ENCODE assay signal across 13 mouse cellular contexts in genomic region chr5:138262001-138262400, GRCm38 (mm10). TPM values are rescaled to one million over a fixed set of nuclear protein-coding genes. Genes with fewer than 3 reads are reported as not detected.
A peak's percentile ranks its signal among the peaks of the same experiment; 100 is the strongest.
DNase-seq lines count a peak whose midpoint lies in the region; ATAC-seq and TF ChIP-seq lines count a peak whose summit lies in the region.
"Had no signal": no experiment of that assay in that cellular context is flagged by ENCODE, and none has a peak within 500 bp of the region (broad histone marks: within the 10 kb centered on the region; RNA-seq: fewer than 3 reads in every experiment).

No protein-coding gene starts in this region.

- no peak for ATAC-seq in heart, embryonic 12.5 days (ENCODE audit: insufficient number of reproducible peaks, low FRiP score)
- no peak for ATAC-seq in stomach, embryonic 15.5 days (ENCODE audit: insufficient read depth, low FRiP score, low read depth)
- no peak for ATAC-seq in stomach, postnatal 0 days (ENCODE audit: low FRiP score, low TSS enrichment)
- ATAC-seq in liver, embryonic 12.5 days, result no peak
- ATAC-seq in stomach, embryonic 16.5 days (ENCODE audit: insufficient read depth, low FRiP score), result no peak

- no peak for TF ChIP-seq EP300 in stomach, postnatal 0 days (optimal IDR thresholded peaks at IDR 0.05)

- no peak overlapping the region for H3K4me2 ChIP-seq in heart, embryonic 12.5 days
- H3K4me2 ChIP-seq in stomach, embryonic 15.5 days, result 0 out of 2 replicates have a peak overlapping the region, but pooled peaks have one; percentile 77
- H3K4me2 ChIP-seq in stomach, postnatal 0 days (replicated peaks; ENCODE audit: low read depth), result no peak overlapping the region
- H3K4me2 ChIP-seq in liver, embryonic 12.5 days, result peak overlapping the region; percentile 95
- H3K4me2 ChIP-seq in stomach, embryonic 16.5 days (ENCODE audit: low read depth, low read length), result 0 out of 2 replicates have a peak overlapping the region, but pooled peaks have one; percentile 99

- peaks cover 53% of the 10 kb centered on the region for H3K36me3 ChIP-seq in heart, embryonic 12.5 days
- H3K36me3 ChIP-seq in stomach, embryonic 15.5 days, result peaks cover 21% of the 10 kb centered on the region; the same call in 1 of the 2 replicates
- H3K36me3 ChIP-seq in stomach, postnatal 0 days (ENCODE audit: control insufficient read depth, insufficient read depth, low read length), result peaks cover 10% of the 10 kb centered on the region; the same call in 1 of the 2 replicates
- H3K36me3 ChIP-seq in liver, embryonic 12.5 days, result peaks cover 56% of the 10 kb centered on the region
- peaks cover 8% of the 10 kb centered on the region for H3K36me3 ChIP-seq in stomach, embryonic 16.5 days (ENCODE audit: control insufficient read depth, insufficient read depth, low read length)

- 63% methylated on average over 4 of the region's 4 CpGs for WGBS in heart, embryonic 12.5 days
- WGBS in stomach, embryonic 15.5 days, result 68% methylated on average over 4 of the region's 4 CpGs
- 82% methylated on average over 4 of the region's 4 CpGs for WGBS in stomach, postnatal 0 days
- WGBS in liver, embryonic 12.5 days (ENCODE audit: insufficient replicate concordance), result 47% methylated on average over 4 of the region's 4 CpGs
- 74% methylated on average over 4 of the region's 4 CpGs for WGBS in stomach, embryonic 16.5 days

- peak overlapping the region; percentile 97 for H3K9ac ChIP-seq in heart, embryonic 12.5 days
- H3K9ac ChIP-seq in stomach, embryonic 15.5 days, result no peak overlapping the region
- H3K9ac ChIP-seq in stomach, postnatal 0 days (ENCODE audit: low read length), result no peak overlapping the region; the same call in 1 of the 2 replicates
- H3K9ac ChIP-seq in liver, embryonic 12.5 days, result peak overlapping the region; percentile 96
- H3K9ac ChIP-seq in stomach, embryonic 16.5 days (ENCODE audit: low read length), result 0 out of 2 replicates have a peak overlapping the region, but pooled peaks have one; percentile 18

- no peak for TF ChIP-seq CTCF in stomach, postnatal 0 days (IDR thresholded peaks at IDR 0.05; ENCODE audit: low read depth)

- H3K4me1 ChIP-seq in heart, embryonic 12.5 days (replicated peaks), result peaks cover 57% of the 10 kb centered on the region
- H3K4me1 ChIP-seq in stomach, embryonic 15.5 days, result peaks cover 20% of the 10 kb centered on the region
- H3K4me1 ChIP-seq in stomach, postnatal 0 days (replicated peaks; ENCODE audit: control insufficient read depth, insufficient read depth), result 0 out of 2 replicates have a peak, but pooled peaks cover 2% of the 10 kb centered on the region
- H3K4me1 ChIP-seq in liver, embryonic 12.5 days, result peaks cover 75% of the 10 kb centered on the region
- H3K4me1 ChIP-seq in stomach, embryonic 16.5 days (ENCODE audit: control insufficient read depth, insufficient read depth, low read length), result peaks cover 17% of the 10 kb centered on the region

- DNase-seq in heart, postnatal 36 days, result no peak
- DNase-seq in stomach, postnatal 0 days (ENCODE audit: low spot score), result no peak
- DNase-seq in adipocyte (ENCODE audit: low spot score), result no peak
- DNase-seq in cerebellum, postnatal 25 days, result no peak
- DNase-seq: adrenal gland, postnatal 14 days; embryo, embryonic 11 days; kidney, postnatal 36 days; right cerebral cortex, adult 18-20 months had no signal

- no peaks in the 10 kb centered on the region for H3K27me3 ChIP-seq in heart, embryonic 12.5 days (replicated peaks)
- no peaks in the 10 kb centered on the region for H3K27me3 ChIP-seq in stomach, embryonic 15.5 days (replicated peaks)
- H3K27me3 ChIP-seq in stomach, postnatal 0 days (ENCODE audit: control insufficient read depth, insufficient read depth, low read length), result no peaks in the 10 kb centered on the region
- no peaks in the 10 kb centered on the region for H3K27me3 ChIP-seq in liver, embryonic 12.5 days (replicated peaks)
- H3K27me3 ChIP-seq in stomach, embryonic 16.5 days (ENCODE audit: control insufficient read depth, insufficient read depth, low read length), result no peaks in the 10 kb centered on the region

- no peak overlapping the region for H3K4me3 ChIP-seq in heart, embryonic 12.5 days
- H3K4me3 ChIP-seq in stomach, embryonic 15.5 days (replicated peaks), result peak overlapping the region; percentile 78; the same call in 1 of the 2 replicates
- H3K4me3 ChIP-seq in stomach, postnatal 0 days (ENCODE audit: low read depth, low read length), result no peak overlapping the region
- H3K4me3 ChIP-seq in liver, embryonic 12.5 days, result peak overlapping the region; percentile 89
- peak overlapping the region; percentile 91; the same call in 1 of the 2 replicates for H3K4me3 ChIP-seq in stomach, embryonic 16.5 days (replicated peaks; ENCODE audit: low read length)

- H3K9me3 ChIP-seq in heart, embryonic 12.5 days (replicated peaks), result no peaks in the 10 kb centered on the region
- H3K9me3 ChIP-seq in stomach, embryonic 15.5 days, result no peaks in the 10 kb centered on the region
- H3K9me3 ChIP-seq in stomach, postnatal 0 days (ENCODE audit: control insufficient read depth, low read length), result no peaks in the 10 kb centered on the region
- H3K9me3 ChIP-seq in liver, embryonic 12.5 days (replicated peaks), result no peaks in the 10 kb centered on the region
- H3K9me3 ChIP-seq in stomach, embryonic 16.5 days (replicated peaks; ENCODE audit: control insufficient read depth, low read length), result no peaks in the 10 kb centered on the region

- H3K27ac ChIP-seq in heart, embryonic 12.5 days (ENCODE audit: poor library complexity, severe bottlenecking), result no peak overlapping the region
- no peak overlapping the region for H3K27ac ChIP-seq in stomach, embryonic 15.5 days
- H3K27ac ChIP-seq in stomach, postnatal 0 days (replicated peaks), result no peak overlapping the region
- peak overlapping the region; percentile 85 for H3K27ac ChIP-seq in liver, embryonic 12.5 days
- H3K27ac ChIP-seq in stomach, embryonic 16.5 days (ENCODE audit: low read length), result no peak overlapping the region

- intact Hi-C loops in heart, postnatal 36 days (cut with DNase I), result no loop called here

RNA-seq across cellular contexts. Expression of gene BC037034, which starts 1.8 kb away (rescaled TPM):
- polyA plus RNA-seq in heart, embryonic 12.5 days (2016; fragmentation: Nextera tagmentation; extraction: Ambion mirVana), result 7.9 and 8.0 TPM in 2 replicates
- 1 to 10 TPM; 2.9 to 4.0 TPM for total RNA-seq in heart, postnatal 36 days (2021)
- 5.5 and 6.1 TPM in 2 replicates for polyA plus RNA-seq in stomach, embryonic 15.5 days (2015; fragmentation: Nextera tagmentation; extraction: Ambion mirVana)
- 2.4 and 3.3 TPM in 2 replicates for polyA plus RNA-seq in stomach, postnatal 0 days (2015; fragmentation: Nextera tagmentation; extraction: Ambion mirVana)
- polyA plus RNA-seq in liver, embryonic 12.5 days (2016; fragmentation: Nextera tagmentation; extraction: Ambion mirVana), result 8.7 and 8.9 TPM in 2 replicates
- polyA plus RNA-seq in stomach, embryonic 16.5 days (2015; fragmentation: Nextera tagmentation; extraction: Ambion mirVana), result 3.6 and 3.9 TPM in 2 replicates

RNA-seq across cellular contexts. Expression of gene Lamtor4, which starts 6.7 kb away (rescaled TPM):
- polyA plus RNA-seq in heart, embryonic 12.5 days (2016; fragmentation: Nextera tagmentation; extraction: Ambion mirVana), result 62.4 and 70.7 TPM in 2 replicates
- 10 to 100 TPM; 57.2 to 61.0 TPM for total RNA-seq in heart, postnatal 36 days (2021)
- polyA plus RNA-seq in stomach, embryonic 15.5 days (2015; fragmentation: Nextera tagmentation; extraction: Ambion mirVana), result 71.9 and 74.1 TPM in 2 replicates
- polyA plus RNA-seq in stomach, postnatal 0 days (2015; fragmentation: Nextera tagmentation; extraction: Ambion mirVana), result 88.3 and 91.0 TPM in 2 replicates
- polyA plus RNA-seq in liver, embryonic 12.5 days (2016; fragmentation: Nextera tagmentation; extraction: Ambion mirVana), result 31.3 and 31.8 TPM in 2 replicates
- polyA plus RNA-seq in stomach, embryonic 16.5 days (2015; fragmentation: Nextera tagmentation; extraction: Ambion mirVana), result 76.1 and 79.4 TPM in 2 replicates

RNA-seq across cellular contexts. Expression of gene Gal3st4, which starts 10.6 kb away (rescaled TPM):
- polyA plus RNA-seq in heart, embryonic 12.5 days (2016; fragmentation: Nextera tagmentation; extraction: Ambion mirVana), result 0.82 and 0.92 TPM in 2 replicates
- total RNA-seq in heart, postnatal 36 days (2021), result under 1 TPM; 0.19 to 0.31 TPM
- polyA plus RNA-seq in stomach, embryonic 15.5 days (2015; fragmentation: Nextera tagmentation; extraction: Ambion mirVana), result 1.9 and 2.0 TPM in 2 replicates
- 3.6 and 4.5 TPM in 2 replicates for polyA plus RNA-seq in stomach, postnatal 0 days (2015; fragmentation: Nextera tagmentation; extraction: Ambion mirVana)
- polyA plus RNA-seq in liver, embryonic 12.5 days (2016; fragmentation: Nextera tagmentation; extraction: Ambion mirVana), result 0.18 and 0.32 TPM in 2 replicates
- polyA plus RNA-seq in stomach, embryonic 16.5 days (2015; fragmentation: Nextera tagmentation; extraction: Ambion mirVana), result 3.8 and 4.5 TPM in 2 replicates

RNA-seq across cellular contexts. Expression of gene Gm43720, which starts 17.8 kb away (rescaled TPM):
- polyA plus RNA-seq in heart, embryonic 12.5 days (2016; fragmentation: Nextera tagmentation; extraction: Ambion mirVana), result 0.04 and 0.09 TPM in 2 replicates
- total RNA-seq in heart, postnatal 36 days (2021), result not detected
- 0.13 and 0.17 TPM in 2 replicates for polyA plus RNA-seq in stomach, embryonic 15.5 days (2015; fragmentation: Nextera tagmentation; extraction: Ambion mirVana)
- polyA plus RNA-seq in stomach, postnatal 0 days (2015; fragmentation: Nextera tagmentation; extraction: Ambion mirVana), result 0.17 and 0.36 TPM in 2 replicates
- 0.04 TPM in 1 of 2 replicates, not detected in the other for polyA plus RNA-seq in liver, embryonic 12.5 days (2016; fragmentation: Nextera tagmentation; extraction: Ambion mirVana)
- polyA plus RNA-seq in stomach, embryonic 16.5 days (2015; fragmentation: Nextera tagmentation; extraction: Ambion mirVana), result 0.13 and 0.41 TPM in 2 replicates
- total RNA-seq: adrenal gland, postnatal 14 days had no signal
- polyA plus RNA-seq: thymus, postnatal 0 days had no signal

RNA-seq across cellular contexts. Expression of gene Gpc2, which starts 17.8 kb away (rescaled TPM):
- 13.1 and 15.1 TPM in 2 replicates for polyA plus RNA-seq in heart, embryonic 12.5 days (2016; fragmentation: Nextera tagmentation; extraction: Ambion mirVana)
- total RNA-seq in heart, postnatal 36 days (2021), result under 1 TPM; 0.11 to 0.25 TPM
- polyA plus RNA-seq in stomach, embryonic 15.5 days (2015; fragmentation: Nextera tagmentation; extraction: Ambion mirVana), result 14.3 and 19.8 TPM in 2 replicates
- polyA plus RNA-seq in stomach, postnatal 0 days (2015; fragmentation: Nextera tagmentation; extraction: Ambion mirVana), result 1.8 and 2.3 TPM in 2 replicates
- polyA plus RNA-seq in liver, embryonic 12.5 days (2016; fragmentation: Nextera tagmentation; extraction: Ambion mirVana), result 2.4 and 2.5 TPM in 2 replicates
- polyA plus RNA-seq in stomach, embryonic 16.5 days (2015; fragmentation: Nextera tagmentation; extraction: Ambion mirVana), result 15.0 and 17.2 TPM in 2 replicates

Comparison
In these comparisons a context has a peak if more than half of its experiments do, and no peak if none do; other contexts are left out.
1. H3K4me2 ChIP-seq: peak in stomach, embryonic 15.5 days (single experiment), liver, embryonic 12.5 days (single experiment) and stomach, embryonic 16.5 days (single experiment); none in heart, embryonic 12.5 days (single experiment) and stomach, postnatal 0 days (single experiment).
2. H3K4me3 ChIP-seq: peak in stomach, embryonic 15.5 days (single experiment), liver, embryonic 12.5 days (single experiment) and stomach, embryonic 16.5 days (single experiment); none in heart, embryonic 12.5 days (single experiment) and stomach, postnatal 0 days (single experiment).
3. H3K9ac ChIP-seq: peak in heart, embryonic 12.5 days (single experiment), liver, embryonic 12.5 days (single experiment) and stomach, embryonic 16.5 days (single experiment); none in stomach, embryonic 15.5 days (single experiment) and stomach, postnatal 0 days (single experiment).